Mouse (Mus musculus): ENCODE measurements around the gene Selplg. TPM values are rescaled to one million over a fixed set of nuclear protein-coding genes. Genes with fewer than 3 reads are reported as not detected.

The Selplg gene
- polyA plus RNA-seq, 1 experiment from 2014 or later: 2.1 TPM

GRCm38 (mm10) chr5:113833316-113833947, 988 bp upstream of the Selplg start:
- ATAC-seq (ENCODE audit: low FRiP score, low read depth): no peak
- WGBS: 74% methylated on average over 16 of the region's 16 CpGs

GRCm38 (mm10) chr5:113831741-113832140, 703 bp downstream of the Selplg start:
- Histone ChIP-seq H3K9ac (no peak overlapping the region), H3K9me3 (no peaks in the 10 kb centered on the region), H3K4me2 (no peak overlapping the region), H3K4me3 (no peak overlapping the region), H3K36me3 (no peaks in the 10 kb centered on the region), H3K27me3 (no peaks in the 10 kb centered on the region), H3K4me1 (replicated peaks) (no peaks in the 10 kb centered on the region), H3K27ac (replicated peaks) (no peak overlapping the region)
- no peak for ATAC-seq (ENCODE audit: low FRiP score, low read depth)
- WGBS: 72% methylated on average over 3 of the region's 3 CpGs

More at GRCm38 (mm10) chr5:113833316-113833947, 988 bp upstream of the Selplg start:
- Histone ChIP-seq H3K36me3 (no peaks in the 10 kb centered on the region), H3K9me3 (no peaks in the 10 kb centered on the region), H3K4me2 (no peak overlapping the region), H3K27me3 (no peaks in the 10 kb centered on the region), H3K27ac (replicated peaks) (no peak overlapping the region), H3K9ac (no peak overlapping the region), H3K4me1 (replicated peaks) (no peaks in the 10 kb centered on the region), H3K4me3 (no peak overlapping the region)

GRCm38 (mm10) chr5:113830796-113831195, 1.6 kb downstream of the Selplg start:
- 88% methylated on average over 5 of the region's 5 CpGs for WGBS
- H3K9me3 ChIP-seq: no peaks in the 10 kb centered on the region
- H3K4me2 ChIP-seq: no peak overlapping the region
- no peak overlapping the region for H3K27ac ChIP-seq (replicated peaks)
- H3K4me1 ChIP-seq (replicated peaks): no peaks in the 10 kb centered on the region
- no peak overlapping the region for H3K4me3 ChIP-seq
- no peaks in the 10 kb centered on the region for H3K36me3 ChIP-seq
- no peak overlapping the region for H3K9ac ChIP-seq
- no peak for ATAC-seq (ENCODE audit: low FRiP score, low read depth)
- H3K27me3 ChIP-seq: no peaks in the 10 kb centered on the region

DNA sequence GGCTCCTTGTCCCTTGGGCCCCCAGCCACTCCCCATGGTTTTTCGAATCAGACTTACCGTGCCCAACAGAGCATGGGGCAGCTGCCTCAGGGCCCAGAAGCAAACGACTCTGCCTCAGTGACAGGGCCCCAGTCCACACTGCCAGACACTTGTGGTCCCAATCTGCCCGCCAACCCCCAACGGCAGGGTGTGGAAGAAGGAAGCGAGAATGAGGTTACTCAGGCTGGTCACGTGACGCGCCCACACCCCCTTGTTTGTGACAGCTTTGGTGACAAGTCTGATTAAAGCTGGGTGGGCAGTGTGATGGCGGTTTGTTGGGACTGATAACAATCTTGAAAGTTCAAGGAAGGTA, 2.2 kb downstream of the Selplg start:
- Histone ChIP-seq H3K9ac (no peak overlapping the region), H3K9me3 (no peaks in the 10 kb centered on the region), H3K4me2 (no peak overlapping the region), H3K4me1 (replicated peaks) (no peaks in the 10 kb centered on the region), H3K4me3 (no peak overlapping the region), H3K27ac (replicated peaks) (no peak overlapping the region), H3K27me3 (no peaks in the 10 kb centered on the region), H3K36me3 (no peaks in the 10 kb centered on the region)
- 75% methylated on average over 10 of the region's 10 CpGs for WGBS
- no peak for ATAC-seq (ENCODE audit: low FRiP score, low read depth)

DNA sequence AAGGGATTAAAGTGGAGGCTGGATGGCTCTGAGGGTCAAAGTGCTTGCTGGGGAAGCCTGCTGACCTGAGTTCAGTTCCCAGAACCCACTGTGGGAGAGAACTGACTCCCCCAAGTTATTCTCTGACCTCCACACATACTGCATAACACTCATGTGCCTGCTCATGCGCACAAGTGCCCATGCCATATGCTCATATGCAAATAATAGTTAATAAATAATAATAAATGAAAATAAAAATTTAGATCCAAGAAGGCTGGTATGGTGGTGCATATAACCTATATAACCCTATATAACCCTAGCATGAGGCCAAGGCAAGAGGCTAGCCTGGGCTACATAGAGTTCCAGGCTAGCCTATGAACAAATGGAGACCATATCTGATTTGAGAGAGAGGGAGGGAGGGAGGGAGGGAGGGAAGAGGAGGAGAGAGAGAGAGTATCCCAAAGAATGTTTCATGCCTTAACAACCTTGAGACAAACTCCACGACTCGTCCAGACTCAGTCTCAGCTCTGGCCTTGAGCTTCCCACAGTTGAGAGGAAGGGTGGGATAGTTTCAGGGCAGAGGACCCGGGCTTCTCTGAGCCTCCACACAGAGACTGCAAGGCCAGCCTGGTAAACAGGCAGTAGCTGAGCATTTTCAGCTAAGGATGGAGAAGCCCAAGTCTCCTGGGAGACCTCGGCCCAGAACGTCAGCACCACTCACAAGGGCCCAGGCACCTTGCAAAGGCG, 2.7 kb downstream of the Selplg start:
- no peaks in the 10 kb centered on the region for H3K9me3 ChIP-seq
- 79% methylated on average over 7 of the region's 7 CpGs for WGBS
- no peaks in the 10 kb centered on the region for H3K4me1 ChIP-seq (replicated peaks)
- no peak overlapping the region for H3K4me3 ChIP-seq
- no peaks in the 10 kb centered on the region for H3K27me3 ChIP-seq
- no peak overlapping the region for H3K4me2 ChIP-seq
- no peak overlapping the region for H3K9ac ChIP-seq
- H3K36me3 ChIP-seq: no peaks in the 10 kb centered on the region
- no peak overlapping the region for H3K27ac ChIP-seq (replicated peaks)
- ATAC-seq (ENCODE audit: low FRiP score, low read depth): no peak

- no peaks in the 10 kb centered on the region for H3K36me3 ChIP-seq
- H3K27me3 ChIP-seq: no peaks in the 10 kb centered on the region
- no peaks in the 10 kb centered on the region for H3K9me3 ChIP-seq
- H3K27ac ChIP-seq (replicated peaks): no peak overlapping the region
- H3K9ac ChIP-seq: no peak overlapping the region
- ATAC-seq (ENCODE audit: low FRiP score, low read depth): no peak
- H3K4me1 ChIP-seq (replicated peaks): no peaks in the 10 kb centered on the region
- H3K4me2 ChIP-seq: no peak overlapping the region
- H3K4me3 ChIP-seq: no peak overlapping the region
- WGBS: 66% methylated on average over 7 of the region's 7 CpGs
Measured at GRCm38 (mm10) chr5:113828481-113828880, 4.0 kb downstream of the Selplg start.

- Histone ChIP-seq H3K4me3 (no peak overlapping the region), H3K9ac (no peak overlapping the region), H3K4me1 (replicated peaks) (no peaks in the 10 kb centered on the region), H3K27ac (replicated peaks) (no peak overlapping the region), H3K9me3 (no peaks in the 10 kb centered on the region), H3K4me2 (no peak overlapping the region), H3K36me3 (no peaks in the 10 kb centered on the region), H3K27me3 (no peaks in the 10 kb centered on the region)
- no peak for ATAC-seq (ENCODE audit: low FRiP score, low read depth)
- 44% methylated on average over 4 of the region's 4 CpGs for WGBS
Measured at GRCm38 (mm10) chr5:113827991-113828411, 4.4 kb downstream of the Selplg start.

DNA sequence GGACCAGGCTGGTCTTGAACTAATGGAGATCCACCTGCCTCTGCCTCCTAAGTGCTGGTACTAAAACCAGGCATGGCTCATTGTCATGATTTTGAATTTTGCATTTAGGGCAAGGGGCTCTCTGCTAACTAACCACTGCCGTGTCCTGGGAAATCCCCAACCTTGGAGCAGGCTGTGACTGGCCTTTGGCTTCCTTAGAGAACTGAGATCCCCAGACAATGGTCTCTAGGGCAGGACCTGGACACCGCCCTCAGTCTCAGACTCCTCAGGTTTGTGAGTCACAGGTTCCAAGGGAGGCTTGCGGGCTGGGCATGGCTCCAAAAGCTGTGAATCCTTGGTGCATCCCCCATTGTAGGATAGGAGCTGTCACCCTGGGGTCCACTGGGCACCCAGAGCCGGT, 5.8 kb downstream of the Selplg start:
- H3K27ac ChIP-seq (replicated peaks): no peak overlapping the region
- no peak overlapping the region for H3K4me2 ChIP-seq
- H3K9me3 ChIP-seq: no peaks in the 10 kb centered on the region
- no peaks in the 10 kb centered on the region for H3K4me1 ChIP-seq (replicated peaks)
- no peaks in the 10 kb centered on the region for H3K27me3 ChIP-seq
- no peak for ATAC-seq (ENCODE audit: low FRiP score, low read depth)
- no peak overlapping the region for H3K9ac ChIP-seq
- no peak overlapping the region for H3K4me3 ChIP-seq
- H3K36me3 ChIP-seq: no peaks in the 10 kb centered on the region
- 90% methylated on average over 4 of the region's 4 CpGs for WGBS

- Histone ChIP-seq H3K4me1 (replicated peaks) (no peaks in the 10 kb centered on the region), H3K9ac (no peak overlapping the region), H3K27me3 (no peaks in the 10 kb centered on the region), H3K9me3 (no peaks in the 10 kb centered on the region), H3K36me3 (no peaks in the 10 kb centered on the region), H3K4me2 (no peak overlapping the region), H3K4me3 (no peak overlapping the region), H3K27ac (replicated peaks) (no peak overlapping the region)
- 88% methylated on average over 7 of the region's 7 CpGs for WGBS
- no peak for ATAC-seq (ENCODE audit: low FRiP score, low read depth)
Measured at GRCm38 (mm10) chr5:113825558-113825957, 6.9 kb downstream of the Selplg start.

- no peaks in the 10 kb centered on the region for H3K27me3 ChIP-seq
- H3K9ac ChIP-seq: no peak overlapping the region
- 91% methylated on average over 4 of the region's 4 CpGs for WGBS
- H3K36me3 ChIP-seq: no peaks in the 10 kb centered on the region
- H3K4me3 ChIP-seq: no peak overlapping the region
- H3K27ac ChIP-seq (replicated peaks): no peak overlapping the region
- no peak for ATAC-seq (ENCODE audit: low FRiP score, low read depth)
- no peaks in the 10 kb centered on the region for H3K4me1 ChIP-seq (replicated peaks)
- no peak overlapping the region for H3K4me2 ChIP-seq
- no peaks in the 10 kb centered on the region for H3K9me3 ChIP-seq
Measured at GRCm38 (mm10) chr5:113824228-113824627, 8.2 kb downstream of the Selplg start.

DNA sequence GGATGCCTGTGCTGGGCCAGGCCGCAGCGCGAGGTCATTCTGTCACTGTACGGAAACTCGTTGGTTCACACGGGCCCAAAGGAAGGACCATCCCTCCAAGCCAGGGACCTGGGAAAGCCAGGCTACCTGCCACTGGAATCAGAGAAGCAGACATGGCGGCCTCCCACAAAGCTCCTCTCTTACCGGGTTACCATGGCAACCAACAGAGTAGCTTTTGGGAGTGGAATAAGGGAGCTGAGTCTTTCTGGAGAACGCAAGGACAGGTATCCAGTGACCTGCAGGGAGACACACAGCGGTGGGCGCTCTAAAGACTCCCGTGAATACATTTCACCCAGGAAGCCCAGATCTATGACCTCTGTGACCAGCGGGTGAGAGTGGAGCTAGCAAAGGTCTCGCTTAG, 13.9 kb downstream of the Selplg start:
- no peak overlapping the region for H3K27ac ChIP-seq (replicated peaks)
- no peaks in the 10 kb centered on the region for H3K4me1 ChIP-seq (replicated peaks)
- H3K4me3 ChIP-seq: no peak overlapping the region
- no peak overlapping the region for H3K4me2 ChIP-seq
- H3K9ac ChIP-seq: no peak overlapping the region
- no peaks in the 10 kb centered on the region for H3K27me3 ChIP-seq
- WGBS: 66% methylated on average over 14 of the region's 14 CpGs
- H3K9me3 ChIP-seq: no peaks in the 10 kb centered on the region
- peak; percentile 59; the same call in 1 of the 2 replicates for ATAC-seq (ENCODE audit: low FRiP score, low read depth)
- H3K36me3 ChIP-seq: no peaks in the 10 kb centered on the region

DNA sequence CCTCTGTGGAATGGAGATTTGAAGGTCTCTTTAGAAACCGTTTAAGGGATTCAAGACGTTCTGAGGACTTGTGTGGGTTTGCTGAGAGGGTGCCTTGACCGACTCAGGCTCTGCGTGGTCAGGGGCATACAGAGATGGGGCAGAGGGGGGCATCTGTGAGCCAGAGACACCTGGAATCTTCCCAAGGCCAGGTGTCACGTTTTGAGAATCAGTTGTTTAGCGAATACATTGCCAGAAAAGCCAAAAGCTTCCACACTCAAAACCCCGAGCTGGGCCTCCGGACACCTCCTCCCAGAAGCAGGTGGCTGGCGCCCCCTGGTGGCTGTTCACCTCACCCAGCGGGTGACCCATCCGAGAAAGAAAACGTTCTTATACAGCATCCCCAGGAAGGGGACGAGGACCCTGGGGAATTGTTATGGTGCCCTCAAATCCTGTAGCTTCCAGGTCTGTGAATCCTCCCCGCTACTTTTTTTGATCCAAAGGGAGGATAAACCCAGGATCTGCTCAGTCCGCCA, 16.7 kb downstream of the Selplg start:
- no peaks in the 10 kb centered on the region for H3K36me3 ChIP-seq
- no peak for ATAC-seq (ENCODE audit: low FRiP score, low read depth)
- no peak overlapping the region for H3K27ac ChIP-seq (replicated peaks)
- 12% methylated on average over 15 of the region's 15 CpGs for WGBS
- no peaks in the 10 kb centered on the region for H3K27me3 ChIP-seq
- H3K9ac ChIP-seq: no peak overlapping the region
- H3K9me3 ChIP-seq: no peaks in the 10 kb centered on the region
- H3K4me3 ChIP-seq: no peak overlapping the region
- no peak overlapping the region for H3K4me2 ChIP-seq
- no peaks in the 10 kb centered on the region for H3K4me1 ChIP-seq (replicated peaks)
